Mouse (Mus musculus): Measurements from ENCODE around the gene Slc25a20.
A peak's percentile ranks its signal among the peaks of the same experiment; 100 is the strongest.

The Slc25a20 gene

GRCm38 (mm10) chr9:108687181-108687580, 25.3 kb downstream of the Slc25a20 start:
- no peak for DNase-seq (ENCODE audit: low spot score in 2 of 2)

DNA sequence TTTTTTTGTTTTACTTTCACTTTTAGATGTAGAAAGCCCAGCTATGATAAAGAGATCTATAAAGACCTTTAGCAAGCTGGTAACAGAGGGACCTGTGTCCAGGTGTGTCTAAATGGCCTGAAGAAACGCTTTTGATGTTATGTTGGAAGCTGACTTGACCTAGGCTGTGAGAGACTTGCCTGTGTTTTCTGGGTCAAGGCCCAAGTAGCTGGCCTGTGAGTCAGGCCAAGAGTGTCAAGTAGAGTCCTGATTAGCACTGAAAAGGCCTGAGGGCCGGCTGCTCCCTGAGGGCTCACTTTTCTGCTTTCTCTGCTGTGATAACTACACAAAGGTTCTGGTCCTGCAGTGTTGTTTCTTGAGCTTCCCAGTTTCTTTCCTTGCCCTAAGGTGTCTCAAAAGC, 25.8 kb downstream of the Slc25a20 start:
- no peak for DNase-seq (ENCODE audit: low spot score in 2 of 2)

DNA sequence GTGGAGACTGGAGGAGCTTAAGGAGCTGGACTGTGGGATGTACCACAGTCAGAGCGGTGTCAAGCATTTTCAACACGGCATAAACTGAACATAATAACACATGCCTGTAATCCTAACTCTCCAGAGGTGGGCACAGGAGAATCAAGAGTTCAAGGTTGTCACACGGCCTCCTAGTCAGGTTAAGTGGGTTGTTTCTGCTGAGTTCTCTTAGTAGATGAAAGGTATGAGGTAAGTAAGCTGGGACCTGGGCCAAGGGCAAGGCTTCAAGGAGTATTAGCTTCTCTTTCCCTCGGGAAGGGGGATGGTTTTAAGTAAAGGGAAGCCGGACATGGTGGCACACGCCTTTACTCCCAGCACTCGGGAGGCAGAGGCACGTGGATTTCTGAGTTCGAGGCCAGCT, 26.6 kb downstream of the Slc25a20 start:
- no peak for DNase-seq (ENCODE audit: low spot score in 2 of 2)

DNA sequence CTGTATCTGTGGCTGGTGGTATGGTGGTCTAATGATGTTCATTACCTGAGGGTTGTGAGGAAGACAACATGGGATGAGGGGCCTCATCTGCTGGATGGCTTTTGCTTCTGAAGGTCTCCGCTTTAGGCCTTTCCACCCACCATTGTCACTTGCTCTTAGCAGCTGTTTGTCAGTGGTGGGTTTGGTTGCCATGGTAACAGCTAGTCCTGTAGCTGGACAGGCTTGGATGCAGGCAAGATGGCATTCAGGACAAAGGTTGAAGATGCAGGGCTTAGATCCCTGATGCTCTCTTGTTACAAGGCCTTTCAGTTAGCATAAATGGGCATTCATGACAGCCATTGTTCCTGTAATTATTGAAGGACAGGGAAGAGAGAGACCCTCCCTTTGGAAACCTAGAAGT, 27.2 kb downstream of the Slc25a20 start, which contains the start of gene Prkar2a:
TSS of gene Prkar2a (plus strand) at position 209 of the 400 bp plus-strand sequence.
- no peak for DNase-seq (ENCODE audit: low spot score in 2 of 2)

GRCm38 (mm10) chr9:108689993-108690392, 28.1 kb downstream of the Slc25a20 start:
- no peak for DNase-seq (ENCODE audit: low spot score in 2 of 2)

- no peak for DNase-seq (ENCODE audit: low spot score in 2 of 2)
These were observed 29.0 kb downstream of the Slc25a20 start for GRCm38 (mm10) chr9:108690914-108691313.

DNA sequence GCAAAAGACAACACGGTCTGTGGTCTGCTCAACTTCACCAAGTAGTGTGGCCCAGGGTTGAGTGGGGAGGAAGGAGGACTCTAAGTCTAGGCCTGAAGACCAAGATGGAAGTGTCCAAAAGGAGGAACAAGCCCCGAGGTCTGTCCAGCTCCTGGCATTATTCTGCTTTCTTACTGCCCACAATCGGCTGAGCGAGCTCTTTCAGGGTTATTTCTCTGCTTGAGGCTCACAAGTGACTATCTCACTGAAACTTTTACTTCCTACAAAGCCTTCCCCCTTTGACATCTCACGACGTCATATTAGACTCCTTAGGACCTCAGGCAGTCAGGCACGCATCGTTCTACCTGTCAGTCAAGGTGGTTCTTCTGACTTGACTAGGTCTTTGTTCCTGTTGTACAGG, 29.5 kb downstream of the Slc25a20 start:
- DNase-seq (ENCODE audit: low spot score in 2 of 2): no peak

GRCm38 (mm10) chr9:108691846-108692225, 29.9 kb downstream of the Slc25a20 start:
- peak; percentile 82 to 86 for DNase-seq (ENCODE audit: low spot score in 2 of 2)

DNA sequence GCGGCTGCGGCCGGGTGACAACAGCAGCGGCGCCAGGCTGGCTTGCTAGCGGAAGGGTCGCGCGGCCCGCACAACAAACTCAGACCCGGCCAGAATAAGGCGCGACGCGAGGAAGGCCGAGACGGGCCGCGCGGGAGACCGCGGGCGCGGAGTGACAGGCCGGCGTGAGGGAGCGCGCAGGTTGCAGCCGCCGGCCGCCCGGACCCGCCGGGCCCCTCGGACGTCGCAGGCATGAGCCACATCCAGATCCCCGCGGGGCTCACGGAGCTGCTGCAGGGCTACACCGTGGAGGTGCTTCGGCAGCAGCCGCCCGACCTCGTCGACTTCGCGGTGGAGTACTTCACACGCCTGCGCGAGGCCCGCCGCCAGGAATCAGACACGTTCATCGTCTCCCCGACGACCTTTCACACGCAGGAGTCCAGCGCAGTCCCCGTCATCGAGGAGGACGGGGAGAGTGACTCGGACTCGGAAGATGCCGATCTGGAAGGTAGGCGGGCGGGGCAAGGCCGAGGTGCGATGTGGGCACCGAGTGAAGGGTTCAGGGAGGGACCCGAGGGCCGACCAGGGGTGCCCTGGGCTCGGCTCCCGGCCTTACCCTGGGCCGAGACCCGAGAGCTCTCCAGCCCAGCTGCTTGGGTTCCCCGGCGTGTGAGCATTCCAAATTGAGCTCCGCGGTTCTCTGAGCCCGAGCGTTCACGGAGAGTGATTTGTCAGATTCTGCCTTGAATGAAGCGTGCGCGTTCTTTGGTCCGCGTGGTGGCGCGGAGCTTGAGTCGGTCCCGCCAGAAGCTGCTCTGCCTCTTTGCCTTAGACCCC, 30.5 kb downstream of the Slc25a20 start:
- peak; percentile 45 to 51 for DNase-seq (ENCODE audit: low spot score in 2 of 2)

GRCm38 (mm10) chr9:108693946-108694345, 32.1 kb downstream of the Slc25a20 start:
- DNase-seq (ENCODE audit: low spot score in 2 of 2): no peak

DNA sequence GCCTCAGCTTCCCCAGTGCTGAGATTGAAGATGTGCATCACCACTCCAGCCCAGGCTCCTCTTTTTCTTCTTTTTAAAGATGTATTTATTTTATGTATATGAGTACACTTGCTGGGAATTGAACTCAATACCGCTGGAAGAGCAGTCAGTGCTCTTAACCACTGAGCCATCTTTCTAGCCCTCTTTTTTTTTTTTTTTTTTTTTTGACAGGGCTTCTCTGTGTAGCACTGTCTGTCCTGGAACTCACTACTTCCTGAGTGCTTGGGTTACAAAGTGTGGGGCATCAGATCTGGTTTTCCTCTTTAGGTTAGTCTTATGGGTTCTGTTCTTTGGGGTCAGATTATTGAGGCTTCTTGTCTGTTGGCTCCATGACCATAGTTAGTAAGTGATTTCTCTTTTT, 32.6 kb downstream of the Slc25a20 start:
- DNase-seq (ENCODE audit: low spot score in 2 of 2): no peak

- no peak for DNase-seq (ENCODE audit: low spot score in 2 of 2)
These were observed 40.6 kb downstream of the Slc25a20 start for GRCm38 (mm10) chr9:108702476-108702875.

GRCm38 (mm10) chr9:108703373-108704110, 41.7 kb downstream of the Slc25a20 start:
- DNase-seq (ENCODE audit: low spot score in 2 of 2): no peak

- no peak for DNase-seq (ENCODE audit: low spot score in 2 of 2)
These were observed 42.7 kb downstream of the Slc25a20 start for GRCm38 (mm10) chr9:108704591-108704990.

DNA sequence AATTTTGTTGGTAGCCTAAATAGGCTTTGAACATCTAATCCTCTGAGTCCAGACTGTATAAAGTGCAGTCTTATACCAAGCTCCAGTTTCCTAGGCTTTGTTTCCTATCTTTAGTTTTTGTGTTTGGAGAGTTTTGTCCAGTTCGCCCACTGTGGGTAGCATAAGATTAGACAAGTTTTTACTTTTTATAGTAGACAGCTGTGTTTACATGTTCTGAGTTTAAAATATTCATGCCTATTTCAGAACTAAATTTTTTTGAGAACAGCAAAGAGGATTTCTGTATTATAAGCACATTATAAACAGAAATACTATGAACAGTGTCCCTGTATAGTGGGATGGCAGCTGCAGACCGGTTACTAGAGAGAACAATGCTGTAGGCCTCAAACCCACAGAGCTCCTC, 45.3 kb downstream of the Slc25a20 start:
- DNase-seq (ENCODE audit: low spot score in 2 of 2): no peak

DNA sequence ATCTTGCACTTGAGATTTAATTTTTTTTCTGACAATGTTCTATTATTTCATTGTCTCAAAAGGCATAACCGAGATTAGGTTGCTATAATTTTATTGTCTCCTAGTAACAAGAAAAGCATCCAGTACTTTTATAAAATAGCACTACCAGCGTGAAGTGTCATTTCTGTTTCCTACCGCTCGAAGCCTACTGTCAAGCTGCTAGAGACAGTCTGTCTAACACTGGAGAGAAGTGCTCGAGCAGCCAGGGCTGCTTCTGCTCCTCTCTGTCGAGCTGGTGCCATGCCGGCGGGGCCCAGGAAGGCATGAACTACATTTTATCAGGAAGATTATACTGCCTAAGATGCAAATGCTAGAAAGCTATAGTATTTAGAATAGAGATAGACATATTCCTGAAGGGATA, 46.9 kb downstream of the Slc25a20 start:
- no peak for DNase-seq (ENCODE audit: low spot score in 2 of 2)

DNA sequence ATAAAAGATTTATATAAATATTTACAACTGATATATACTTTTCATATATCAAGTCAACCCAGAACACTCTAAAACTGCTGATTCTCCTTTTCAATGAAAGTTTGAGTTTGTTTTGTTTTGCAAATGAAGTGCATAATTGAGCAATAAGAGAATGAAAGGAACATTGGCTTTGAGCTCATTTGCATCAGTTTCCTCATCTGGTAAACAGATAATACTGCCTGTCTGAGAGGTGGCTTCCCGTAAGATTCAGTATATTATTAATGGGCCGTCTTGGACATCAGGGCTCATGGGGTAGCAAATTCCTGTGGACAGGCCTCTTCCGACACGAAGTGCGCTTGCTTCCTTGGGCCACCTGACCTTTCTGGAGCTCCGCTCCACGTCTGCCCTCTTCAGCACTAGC, 48.9 kb downstream of the Slc25a20 start:
- no peak for DNase-seq (ENCODE audit: low spot score in 2 of 2)

DNA sequence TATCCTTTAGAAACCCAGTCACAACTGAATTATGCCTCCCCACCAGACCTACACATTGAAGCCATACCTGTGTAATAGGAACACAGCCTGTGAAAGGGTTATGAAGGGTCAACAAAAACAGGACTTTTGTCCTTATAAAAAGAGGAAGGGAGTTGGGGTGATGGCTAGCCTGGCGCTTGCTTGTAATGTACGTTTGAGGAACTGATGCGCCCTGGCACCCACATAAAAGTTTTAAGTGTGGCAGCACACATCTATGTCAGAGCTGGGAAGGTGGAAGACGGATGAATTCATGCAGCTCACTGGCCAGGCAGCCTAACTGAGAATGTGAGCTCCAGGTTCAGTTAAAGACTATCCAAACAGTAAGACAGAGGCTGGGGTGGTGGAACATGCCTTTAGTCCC, 54.3 kb downstream of the Slc25a20 start:
- DNase-seq (ENCODE audit: low spot score in 2 of 2): no peak

DNA sequence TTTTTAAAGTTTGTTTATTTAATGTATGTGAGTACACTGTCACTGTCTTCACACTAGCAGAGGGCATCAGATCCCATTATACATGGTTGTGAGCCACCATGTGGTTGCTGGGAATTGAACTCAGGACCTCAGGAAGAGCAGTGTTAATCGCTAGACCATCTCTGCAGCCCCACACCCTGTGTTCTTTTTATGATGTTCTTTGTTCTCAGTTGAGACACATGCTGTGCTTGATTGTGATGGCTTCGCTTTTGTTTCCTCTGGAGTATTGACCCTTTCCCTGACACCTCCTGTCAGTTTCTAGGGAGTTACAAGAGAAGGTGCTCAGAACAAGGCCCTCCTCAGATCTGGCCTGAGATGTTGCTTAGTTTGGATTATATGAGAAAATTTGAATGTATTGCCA, 61.9 kb downstream of the Slc25a20 start:
- DNase-seq (ENCODE audit: low spot score in 2 of 2): no peak

GRCm38 (mm10) chr9:108726116-108726515, 64.2 kb downstream of the Slc25a20 start:
- no peak for DNase-seq (ENCODE audit: low spot score in 2 of 2)

GRCm38 (mm10) chr9:108729050-108729449, 67.2 kb downstream of the Slc25a20 start:
- DNase-seq (ENCODE audit: low spot score in 2 of 2): no peak

DNA sequence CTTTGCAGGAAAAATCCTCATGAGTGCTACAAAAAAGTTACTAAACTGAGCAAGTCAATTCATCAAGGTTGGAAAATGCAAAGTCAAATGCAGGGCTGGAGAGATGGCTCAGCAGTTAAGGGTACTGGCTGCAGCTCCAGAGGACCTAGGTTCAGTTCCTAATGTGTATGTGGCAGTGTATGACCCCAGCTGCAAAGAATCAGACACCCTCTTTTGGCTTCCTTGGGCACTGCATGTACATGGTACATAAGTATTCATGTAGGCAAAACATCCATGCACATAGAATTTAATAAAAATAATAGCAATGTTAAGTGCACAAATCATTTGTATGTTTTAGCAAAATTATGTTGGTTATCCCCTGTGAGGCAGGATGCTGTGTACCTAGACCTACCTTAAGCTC, 70.6 kb downstream of the Slc25a20 start:
- DNase-seq (ENCODE audit: low spot score in 2 of 2): no peak

Data from urinary bladder, postnatal 36 days (tissue).